Mouse (Mus musculus) left cerebral cortex, adult 9 months (tissue): Measurements from ENCODE around the gene Atp7b.

ENCODE experiments used
- DNase-seq, 2 experiments: peaks; one replicate each; pipeline ENCODE4 v3.0.0; 2022; ENCODE audit warnings: low spot score in 2 of 2

Gene Atp7b

DNA sequence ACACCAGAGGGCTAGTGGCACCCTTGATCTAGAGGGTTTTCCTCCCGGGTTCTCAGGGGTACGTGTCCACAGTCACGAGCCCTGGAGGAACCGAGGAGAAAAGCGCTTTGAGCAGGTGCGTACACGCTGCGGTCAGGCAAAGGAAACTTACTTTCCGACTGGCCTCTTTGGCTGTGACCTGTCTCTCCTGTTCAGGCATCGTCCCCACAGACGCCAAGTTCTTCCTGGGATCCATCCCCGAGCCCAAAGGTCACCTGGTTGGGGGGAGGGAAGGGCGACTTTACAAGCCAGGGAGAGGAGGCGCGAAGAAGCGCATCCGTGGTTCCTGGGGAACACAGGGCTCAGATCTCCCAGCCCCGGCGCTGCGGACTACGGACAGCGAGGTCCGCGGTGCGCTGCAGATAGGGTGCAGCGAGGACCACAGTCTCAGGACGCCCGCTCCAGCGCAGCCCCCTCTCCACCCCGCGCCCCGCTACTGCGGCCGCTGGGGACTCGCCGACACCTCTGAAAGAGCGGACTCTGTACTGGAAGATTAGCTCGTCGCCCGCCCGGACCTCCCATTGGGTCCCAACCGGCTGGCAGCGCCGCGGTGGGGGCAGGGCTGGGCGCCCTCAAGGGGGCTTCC, at the start of gene Atp7b:
TSS of gene Atp7b (minus strand) at position 485 of the 625 bp plus-strand sequence.
- DNase-seq: peak; percentile 19 to 34

DNA sequence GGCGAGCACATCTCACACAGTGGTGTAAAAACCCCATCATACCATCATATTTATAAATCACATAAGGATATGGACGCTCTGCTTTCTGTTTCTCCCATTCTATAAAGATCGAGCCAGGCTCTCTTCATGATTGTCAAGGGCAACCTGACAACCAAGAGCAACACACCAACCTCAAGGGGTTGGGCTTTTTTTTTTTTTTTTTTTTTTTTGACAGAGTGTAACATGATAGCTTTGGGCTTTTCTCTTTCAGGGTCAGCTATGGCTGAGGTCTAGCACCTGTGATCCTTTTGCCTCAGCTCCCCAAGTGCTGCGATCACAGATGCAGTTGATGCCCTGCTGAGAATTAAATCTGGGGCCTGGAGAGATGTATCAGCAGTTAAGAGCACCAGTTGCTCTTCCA, 46.9 kb upstream of the Atp7b start:
- no peak for DNase-seq

DNA sequence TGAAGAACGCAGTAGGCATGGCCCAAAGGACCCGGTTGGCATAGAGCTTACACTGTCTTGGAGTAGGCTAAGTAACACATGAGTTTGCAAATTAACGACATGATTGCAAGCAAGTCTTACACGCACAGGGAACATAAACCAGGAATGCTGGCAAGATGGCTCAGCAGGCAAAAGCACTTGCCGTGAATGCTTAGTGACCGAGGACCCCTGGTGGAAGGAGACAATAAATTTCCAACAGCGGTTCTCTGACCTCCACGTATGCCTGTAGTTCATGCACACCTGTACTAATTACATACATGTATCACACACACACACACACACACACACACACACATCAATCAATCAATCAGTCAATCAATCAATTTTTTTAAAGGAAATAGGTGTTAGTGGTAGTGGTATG, 31.5 kb upstream of the Atp7b start:
- no peak for DNase-seq

DNA sequence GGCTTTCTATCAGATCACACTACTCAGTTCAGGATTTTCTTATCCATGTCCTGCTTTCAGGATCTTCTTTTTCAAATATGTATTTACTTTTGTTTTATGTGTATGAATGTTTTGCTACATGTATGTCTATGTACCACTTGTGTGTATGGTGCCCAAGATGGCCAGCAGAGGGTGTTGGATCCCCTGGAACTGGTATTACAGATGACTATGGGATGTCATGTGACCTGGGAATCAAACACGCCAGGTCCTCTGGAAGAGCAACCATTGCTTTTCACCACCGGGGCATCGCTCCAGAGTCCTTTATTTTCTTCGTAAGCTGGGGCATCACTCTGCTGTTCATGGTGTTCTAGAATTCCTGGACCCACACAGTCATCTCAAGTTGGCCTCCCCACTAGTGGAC, 29.1 kb upstream of the Atp7b start:
- DNase-seq: no peak

DNA sequence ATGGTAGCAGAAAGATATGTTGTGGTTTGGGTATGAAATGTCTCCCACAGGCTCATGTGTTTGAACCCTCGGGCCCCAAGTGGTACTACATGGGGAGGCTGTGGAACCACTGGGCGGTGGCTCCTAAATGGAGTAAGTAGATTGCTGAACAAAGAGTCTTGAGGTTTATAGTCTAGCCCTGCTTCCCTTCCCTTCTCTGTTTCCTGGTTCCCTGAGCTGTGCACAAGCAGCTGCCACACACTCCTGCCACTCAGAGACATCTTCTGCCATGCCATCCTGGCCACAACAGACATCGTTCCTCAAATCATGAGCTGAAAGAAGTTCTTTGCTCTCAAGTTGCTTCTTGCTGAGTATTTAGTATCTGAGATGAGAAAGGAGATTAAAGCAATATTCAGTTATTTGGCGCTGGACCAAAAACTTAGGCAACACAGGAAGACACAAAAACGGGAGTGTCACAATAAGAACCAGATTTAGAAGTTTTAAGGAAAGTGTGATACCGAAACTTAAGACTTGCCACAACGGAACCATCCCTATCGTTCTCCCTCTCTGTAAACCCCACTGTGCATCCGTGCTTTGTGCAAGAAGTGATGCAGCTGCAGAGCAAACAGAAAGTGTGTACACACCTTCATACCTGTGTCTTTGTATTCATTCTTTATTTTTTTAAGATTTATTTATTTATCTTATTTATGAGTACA, 19.4 kb upstream of the Atp7b start:
- DNase-seq: no peak

DNA sequence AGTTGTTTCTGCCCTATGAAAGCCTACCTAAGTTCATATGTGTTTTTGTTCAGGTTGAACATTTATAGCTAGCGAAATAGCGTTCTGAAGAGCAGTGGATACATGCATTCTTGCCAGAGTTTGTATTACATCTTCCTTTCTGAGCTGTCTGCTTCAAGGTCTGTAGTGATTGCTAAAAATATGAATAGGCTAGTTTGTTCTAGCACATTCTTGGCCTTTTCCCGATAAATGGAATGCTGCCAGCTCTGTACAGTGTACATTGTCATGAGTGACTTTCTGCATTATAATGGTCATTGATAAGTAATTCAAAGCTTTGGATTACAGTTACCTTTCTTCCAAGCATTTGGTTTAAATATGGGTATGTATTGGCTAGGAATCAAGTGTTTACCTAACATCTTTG, 1.0 kb upstream of the Atp7b start:
- no peak for DNase-seq

DNA sequence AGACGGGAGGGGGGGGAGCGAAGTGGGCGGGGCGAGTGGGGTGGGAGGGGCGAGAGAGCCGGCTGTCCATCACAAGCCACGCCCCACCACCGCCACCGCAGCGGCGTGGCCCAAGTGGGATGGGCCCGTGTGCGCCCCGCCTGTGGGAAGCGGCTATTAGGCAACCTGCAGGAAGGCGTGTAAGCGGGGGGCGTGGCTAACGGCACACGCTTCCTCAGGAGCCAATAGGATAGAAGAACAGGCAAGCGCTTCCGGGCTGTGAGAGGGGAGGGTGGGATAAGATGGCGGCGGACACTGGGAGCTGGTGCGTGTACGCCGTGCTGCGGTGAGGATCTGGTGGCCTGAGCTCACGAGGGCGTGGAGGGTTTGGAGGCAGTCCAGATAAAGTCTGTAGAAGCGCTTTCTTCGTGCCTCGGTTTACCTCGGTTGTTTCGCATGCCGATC, 363 bp upstream of the Atp7b start, which contains the start of gene Alg11:
TSS of gene Alg11 (plus strand) at position 276 of the 444 bp plus-strand sequence.
- DNase-seq: peak; percentile 96

DNA sequence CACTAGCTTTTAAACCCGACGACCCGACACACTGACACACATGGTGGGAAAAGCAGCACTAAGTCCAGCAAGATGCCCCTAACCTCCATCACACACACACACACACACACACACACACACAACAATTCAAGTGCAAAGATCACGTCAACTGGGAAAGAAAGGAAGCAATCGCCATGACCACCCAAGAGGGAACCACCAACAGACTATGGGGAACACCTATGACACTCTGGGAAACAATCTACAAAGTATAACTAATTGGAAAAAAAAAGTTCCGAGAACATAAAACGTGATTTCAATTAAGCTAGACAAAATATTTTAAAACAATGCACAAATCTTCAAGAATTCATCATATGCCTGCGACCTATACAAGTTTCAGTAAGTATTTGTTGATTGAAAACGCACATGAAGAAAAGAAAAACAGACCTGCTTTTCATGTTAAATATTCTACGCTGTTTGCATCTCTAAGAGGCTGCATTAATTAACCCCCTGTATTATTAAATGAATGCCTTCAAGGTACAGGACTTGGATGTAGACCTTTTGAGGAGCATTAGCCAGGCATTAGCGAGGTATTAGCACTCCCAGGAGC, 859 bp downstream of the Atp7b start:
- no peak for DNase-seq

DNA sequence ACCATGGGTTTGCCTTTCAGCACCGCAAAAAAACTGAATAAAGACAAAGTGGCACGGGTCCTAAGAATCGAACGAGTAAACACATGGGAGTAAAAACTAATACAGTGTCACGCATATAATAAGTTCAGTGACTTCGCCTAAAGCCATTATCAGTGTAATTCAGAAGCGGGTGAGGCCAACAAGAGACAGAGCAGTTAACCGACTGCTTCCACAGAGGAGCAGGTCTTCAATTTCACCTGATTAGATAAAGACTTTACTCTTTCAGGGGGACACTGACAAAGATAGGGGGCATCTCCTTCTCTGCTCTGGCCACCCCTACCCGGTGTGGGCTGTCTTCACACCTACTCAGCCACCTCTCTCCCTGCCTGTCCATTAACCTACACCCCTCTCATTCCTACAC, 1.7 kb downstream of the Atp7b start:
- DNase-seq: no peak

DNA sequence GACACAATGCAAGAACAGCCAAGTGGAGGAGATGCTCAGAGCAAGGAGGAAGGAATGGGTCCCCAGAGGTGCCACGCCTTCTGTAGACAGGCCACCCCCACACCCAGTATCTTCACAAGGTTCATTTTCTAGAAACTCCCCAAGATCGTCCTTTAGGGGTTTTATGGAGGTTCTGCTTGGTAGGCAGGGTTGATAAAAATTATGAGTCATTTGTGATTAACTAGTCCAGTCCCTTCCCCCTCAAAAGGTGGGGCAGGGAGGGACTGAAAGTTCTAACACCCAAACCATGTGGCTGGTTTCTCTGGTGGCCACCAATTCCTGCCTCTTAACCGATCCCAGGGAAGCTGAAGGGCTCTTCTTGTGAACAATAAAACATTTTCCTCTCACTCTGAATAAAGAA, 3.3 kb downstream of the Atp7b start:
- no peak for DNase-seq

DNA sequence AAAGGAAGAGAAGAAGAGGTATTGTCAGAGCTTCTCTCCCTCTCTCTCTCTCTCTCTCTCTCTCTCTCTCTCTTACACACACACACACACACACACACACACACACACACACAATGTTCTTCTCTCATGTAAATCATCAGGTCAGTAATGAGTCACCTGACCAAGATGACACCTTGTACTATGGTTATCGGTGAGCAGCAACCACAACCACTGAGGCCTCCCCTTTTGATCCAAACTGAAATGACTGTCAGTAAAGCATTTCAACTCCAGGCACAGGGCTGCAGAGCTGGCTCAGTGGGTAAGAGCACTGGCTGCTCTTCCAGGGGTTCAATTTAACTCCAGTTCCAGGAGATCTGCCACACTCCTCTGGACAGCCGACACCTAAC, 4.6 kb downstream of the Atp7b start:
- DNase-seq: no peak

DNA sequence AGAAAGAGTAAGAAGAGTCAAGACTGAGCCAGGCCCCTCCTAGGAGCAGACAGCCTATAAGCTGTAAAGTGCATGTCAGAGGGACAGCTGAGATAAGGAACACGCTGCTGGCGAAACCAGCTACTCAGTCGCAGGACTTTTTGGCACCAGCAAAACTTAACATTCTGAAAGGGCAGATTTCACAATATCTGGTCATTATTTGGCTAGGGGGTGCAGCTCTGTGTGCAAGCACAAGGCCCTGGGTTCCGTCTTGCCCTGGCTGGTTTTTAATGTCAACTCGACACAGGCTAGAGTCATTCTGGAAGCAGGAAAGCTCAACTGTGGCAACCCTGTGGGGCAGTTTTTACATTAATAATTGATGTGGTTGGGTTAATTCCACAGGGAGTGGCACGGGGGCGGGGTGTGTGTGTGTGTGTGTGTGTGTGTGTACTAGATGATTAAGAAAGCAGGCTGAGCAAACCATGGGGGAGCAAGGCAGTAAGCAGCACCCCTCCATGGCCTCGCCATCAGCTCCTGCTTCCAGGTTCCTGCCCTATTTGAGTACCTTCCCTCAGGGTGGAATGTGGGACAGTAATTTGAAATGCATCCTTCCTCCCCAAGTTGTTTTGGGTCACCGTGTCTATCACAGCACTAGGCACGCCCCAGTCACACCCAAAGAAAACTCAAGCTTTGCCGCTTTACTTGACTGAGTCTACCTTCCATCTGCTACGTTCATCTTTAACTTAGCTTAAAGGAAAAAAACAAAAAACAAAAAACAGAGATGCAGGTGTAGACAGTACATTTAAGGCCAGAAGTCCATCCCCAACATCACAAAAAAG, 5.2 kb downstream of the Atp7b start:
- no peak for DNase-seq

DNA sequence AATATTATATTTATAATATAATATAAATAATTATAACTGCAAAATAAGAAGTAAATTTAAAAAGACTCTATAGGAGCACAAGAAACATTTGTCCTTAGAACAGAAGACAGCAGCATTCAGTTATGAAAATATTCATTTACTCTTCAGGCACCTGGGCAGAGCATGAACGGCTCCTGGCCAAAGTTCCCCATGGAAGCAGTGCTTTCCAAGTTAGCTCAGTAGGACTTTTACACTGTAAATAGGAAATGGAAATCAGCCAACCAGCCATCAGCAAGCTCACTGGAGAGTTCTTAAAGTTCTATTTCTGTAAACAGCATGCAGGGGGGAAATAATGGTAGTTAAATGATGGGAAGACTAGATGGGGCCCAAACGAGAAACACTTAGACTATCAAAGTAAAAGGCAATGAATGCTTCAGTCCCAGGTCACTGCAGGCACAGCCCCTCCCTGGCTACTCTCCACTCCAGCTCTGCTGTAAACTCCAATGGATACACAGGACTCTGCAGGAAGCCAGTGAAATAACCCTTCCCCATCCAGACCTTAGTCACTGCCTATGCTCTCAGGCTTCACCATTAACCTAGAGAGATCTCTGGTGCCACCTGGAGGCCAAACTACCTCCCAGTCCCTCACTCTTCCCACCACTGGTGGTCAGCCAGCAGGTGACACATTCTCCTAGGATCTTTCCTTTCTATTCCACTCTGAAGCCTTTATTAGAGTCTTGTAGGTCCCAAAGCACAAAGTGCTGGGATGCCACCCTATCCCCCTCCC, 12.2 kb downstream of the Atp7b start:
- peak in 1 of 2 experiments; percentile 12 for DNase-seq

DNA sequence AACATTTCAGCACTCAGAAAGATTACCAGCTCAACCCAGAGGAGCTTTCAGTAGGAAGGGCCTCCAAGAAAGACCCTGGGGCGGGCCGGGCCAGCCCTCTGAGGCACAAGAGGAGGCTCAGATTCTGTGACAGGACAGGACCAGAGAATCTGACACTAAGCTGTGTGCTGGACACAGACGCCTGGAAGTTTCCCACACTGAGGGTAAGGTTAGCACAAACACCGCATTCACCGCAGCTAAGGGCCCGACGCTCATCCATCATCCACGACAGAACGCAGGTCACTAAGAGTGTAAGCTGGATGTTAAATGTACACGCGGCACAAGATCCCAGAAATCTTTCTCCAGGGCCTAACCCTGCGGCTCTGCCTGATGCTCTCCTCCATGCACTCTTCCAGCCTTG, 16.4 kb downstream of the Atp7b start:
- no peak for DNase-seq

DNA sequence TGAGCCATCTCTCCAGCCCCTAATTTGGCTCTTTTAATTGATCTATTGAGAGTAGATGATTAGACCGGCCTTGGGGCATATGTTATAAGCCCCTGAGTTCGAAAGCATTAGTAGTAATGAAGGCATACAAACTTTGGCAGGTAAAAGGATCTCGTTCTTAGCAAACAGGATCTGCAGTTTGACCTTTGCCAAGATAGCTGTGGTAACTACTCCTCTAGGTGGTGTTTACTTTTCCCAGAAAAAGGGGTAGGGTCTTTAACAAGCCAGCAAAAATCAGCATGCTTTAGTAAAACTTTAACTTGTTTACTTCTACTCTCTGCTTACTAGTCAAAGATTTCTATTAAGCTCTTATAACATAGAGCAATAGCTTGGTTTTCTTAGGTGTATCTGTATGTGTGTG, 17.6 kb downstream of the Atp7b start:
- DNase-seq: no peak

DNA sequence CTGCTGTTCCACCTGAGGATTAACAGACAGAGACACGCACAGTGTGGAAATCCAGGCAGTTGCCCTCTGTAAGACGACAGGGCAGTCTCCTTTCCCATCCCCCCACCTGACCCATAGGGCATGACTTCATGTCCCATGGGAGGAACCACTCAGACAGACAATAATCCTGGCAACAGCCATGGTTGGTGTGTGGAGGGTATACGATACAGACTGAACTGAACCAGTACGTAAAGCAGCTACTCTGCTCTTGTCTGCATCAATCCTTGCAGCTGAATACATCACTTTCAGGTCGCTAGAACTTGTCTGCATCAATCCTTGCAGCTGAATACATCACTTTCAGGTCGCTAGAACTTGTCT, 20.0 kb downstream of the Atp7b start:
- no peak for DNase-seq

DNA sequence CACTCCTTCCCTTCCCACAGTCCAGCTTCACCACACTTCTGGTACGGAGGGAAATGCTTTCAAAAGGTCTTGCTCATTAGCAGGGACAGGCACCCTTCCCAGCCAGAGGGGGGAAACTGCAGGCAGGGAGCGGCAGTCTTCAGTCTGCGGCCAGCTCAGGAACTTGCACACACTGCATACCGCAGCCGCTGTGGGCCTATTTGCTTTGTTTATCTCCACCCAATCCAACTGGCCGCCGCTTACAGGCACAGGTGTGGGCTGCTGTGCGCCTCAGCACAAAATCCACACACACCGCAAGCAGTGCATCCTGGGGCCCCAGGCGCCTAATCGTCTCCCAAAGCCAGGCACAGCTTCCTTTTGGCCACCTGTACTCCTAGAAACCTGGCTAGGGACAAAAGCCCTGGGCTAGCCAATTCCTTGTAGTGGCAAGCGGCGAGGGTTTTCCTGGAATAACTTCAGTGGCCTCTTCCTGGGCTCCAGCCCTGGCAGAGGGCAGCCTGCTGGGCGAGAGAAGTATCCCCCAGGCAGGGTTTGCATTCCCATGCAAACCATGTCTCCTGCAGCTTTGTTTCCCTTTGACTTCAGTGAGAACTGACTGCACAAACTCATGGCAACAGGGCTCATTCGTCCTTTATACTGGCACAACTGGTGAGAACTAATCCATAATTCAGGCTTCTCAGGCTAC, 20.5 kb downstream of the Atp7b start:
- DNase-seq: no peak

DNA sequence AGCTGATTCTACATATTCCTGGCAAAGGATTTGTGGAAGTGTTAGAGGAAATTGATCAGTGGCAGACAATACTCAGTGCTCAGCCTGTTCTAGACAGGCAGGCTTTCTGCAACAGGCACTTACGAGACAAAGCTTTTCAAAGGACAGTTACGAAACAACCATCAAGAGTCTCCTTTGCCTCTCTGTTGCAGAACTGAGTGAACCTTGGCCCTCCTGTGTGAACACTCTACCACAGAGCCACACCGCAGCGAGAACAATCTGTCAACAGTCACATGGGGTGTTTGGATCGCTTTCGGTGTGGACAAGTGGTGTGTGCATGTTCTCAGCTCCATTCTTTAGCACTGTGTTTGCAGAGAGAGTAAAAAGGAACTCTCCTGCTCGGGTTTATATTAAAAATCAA, 23.1 kb downstream of the Atp7b start:
- DNase-seq: no peak

DNA sequence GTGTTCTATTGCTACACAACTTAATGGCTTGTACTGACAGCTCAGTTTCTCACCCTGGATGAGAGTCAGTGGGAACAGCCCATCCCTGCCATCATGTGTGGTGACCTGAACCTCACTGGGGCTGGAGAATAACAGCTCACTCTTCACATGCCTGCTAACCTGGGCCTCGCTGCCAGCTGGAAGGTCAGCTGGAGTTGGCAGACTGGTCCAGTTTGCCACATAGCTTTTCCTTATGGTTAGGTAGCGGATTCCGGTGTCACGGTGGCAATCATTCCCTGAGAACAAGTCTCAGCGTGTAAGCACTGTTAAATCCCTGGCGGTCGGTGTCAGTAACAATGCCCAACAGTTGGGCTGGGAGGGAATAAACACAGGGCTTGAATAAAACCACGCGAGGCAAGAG, 24.0 kb downstream of the Atp7b start:
- no peak for DNase-seq

DNA sequence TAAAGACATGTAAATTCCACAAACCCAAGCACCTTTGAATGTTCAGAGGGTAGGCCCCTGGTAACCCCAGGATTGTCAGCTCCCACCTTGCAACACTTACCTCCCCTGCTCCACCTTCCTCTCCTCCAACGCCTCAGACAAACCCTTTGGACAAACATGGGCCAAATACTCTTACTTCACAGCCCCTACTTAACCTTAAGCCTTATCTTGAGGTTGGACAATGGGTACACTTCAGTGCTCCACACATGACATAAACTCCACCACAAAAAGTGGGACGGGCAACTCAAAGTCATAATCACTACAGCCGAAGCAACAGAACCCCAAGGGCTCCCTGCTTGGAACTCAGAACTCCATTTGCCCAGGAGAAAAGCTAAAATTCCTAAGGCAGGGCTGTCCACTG, 29.1 kb downstream of the Atp7b start:
- no peak for DNase-seq

DNA sequence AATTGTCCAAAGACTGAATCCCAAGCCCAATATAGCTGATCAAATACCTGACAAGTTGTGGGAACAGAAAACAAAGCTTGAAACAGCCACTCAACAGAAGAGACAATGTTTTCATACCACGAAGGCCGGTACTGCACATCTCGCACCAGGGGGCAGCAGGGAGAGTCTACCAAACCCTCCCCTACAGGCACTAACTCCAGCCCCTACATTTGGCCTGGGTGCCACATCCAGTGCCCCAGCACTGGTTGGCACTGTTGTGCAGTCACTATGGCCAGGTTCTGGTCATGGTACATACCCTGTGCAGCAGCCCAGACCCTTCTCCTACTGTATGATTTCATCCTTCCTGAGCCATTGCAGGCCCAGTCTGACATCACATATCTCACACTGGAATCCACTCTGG, 31.1 kb downstream of the Atp7b start:
- no peak for DNase-seq
